Mouse (Mus musculus): ENCODE results near the gene Cep57l1. TPM values are rescaled to one million over a fixed set of nuclear protein-coding genes. Genes with fewer than 3 reads are reported as not detected.

The Cep57l1 gene
- polyA plus RNA-seq, 1 experiment from 2014 or later, result 24.1 TPM

GRCm38 (mm10) chr10:41765586-41765985, 44.1 kb downstream of the Cep57l1 start:
- H3K9ac ChIP-seq, result no peak overlapping the region
- no peak overlapping the region for H3K4me2 ChIP-seq (replicated peaks)
- 90% methylated on average over 4 of the region's 4 CpGs for WGBS
- no peaks in the 10 kb centered on the region for H3K4me1 ChIP-seq
- no peak overlapping the region for H3K27ac ChIP-seq
- no peaks in the 10 kb centered on the region for H3K27me3 ChIP-seq
- no peaks in the 10 kb centered on the region for H3K9me3 ChIP-seq
- no peaks in the 10 kb centered on the region for H3K36me3 ChIP-seq
- no peak overlapping the region for H3K4me3 ChIP-seq
- no peak for ATAC-seq (ENCODE audit: insufficient number of reproducible peaks, insufficient read depth, low FRiP score, low TSS enrichment)

DNA sequence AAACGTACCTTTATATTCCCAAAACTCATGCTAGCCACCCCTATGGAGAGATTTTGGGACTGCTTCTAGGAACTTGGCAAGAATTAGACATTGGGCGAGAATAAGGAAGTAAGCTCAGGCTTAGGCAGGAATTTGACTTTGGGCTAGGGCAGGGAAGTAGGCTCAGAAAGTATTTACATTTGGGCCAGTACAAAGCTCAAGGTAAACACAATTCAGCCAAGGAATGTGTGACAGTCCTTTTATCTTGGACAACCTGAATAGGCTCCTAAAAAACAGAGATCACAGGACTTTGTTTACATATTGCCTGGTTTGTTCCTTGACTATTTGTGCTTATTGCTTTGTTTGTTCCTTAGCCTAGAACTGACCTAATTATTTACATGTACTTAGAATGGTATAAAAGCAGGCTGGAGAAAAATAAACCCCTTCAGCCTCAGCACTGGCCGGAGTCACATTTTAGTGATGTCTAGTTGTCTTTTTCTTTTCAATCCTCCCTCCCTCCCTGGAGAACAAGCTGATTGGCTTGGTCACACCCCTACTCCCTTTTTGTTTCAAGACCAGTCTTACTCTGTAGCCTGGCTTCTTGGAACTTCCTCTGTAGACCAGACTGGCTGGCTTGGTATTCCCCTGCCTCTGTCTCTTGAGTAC, 45.8 kb downstream of the Cep57l1 start:
- no peaks in the 10 kb centered on the region for H3K4me1 ChIP-seq
- H3K9ac ChIP-seq, result no peak overlapping the region
- no peaks in the 10 kb centered on the region for H3K36me3 ChIP-seq
- 81% methylated on average over 3 of the region's 3 CpGs for WGBS
- H3K4me2 ChIP-seq (replicated peaks), result no peak overlapping the region
- H3K9me3 ChIP-seq, result no peaks in the 10 kb centered on the region
- H3K27me3 ChIP-seq, result no peaks in the 10 kb centered on the region
- no peak overlapping the region for H3K4me3 ChIP-seq
- H3K27ac ChIP-seq, result no peak overlapping the region
- no peak for ATAC-seq (ENCODE audit: insufficient number of reproducible peaks, insufficient read depth, low FRiP score, low TSS enrichment)

DNA sequence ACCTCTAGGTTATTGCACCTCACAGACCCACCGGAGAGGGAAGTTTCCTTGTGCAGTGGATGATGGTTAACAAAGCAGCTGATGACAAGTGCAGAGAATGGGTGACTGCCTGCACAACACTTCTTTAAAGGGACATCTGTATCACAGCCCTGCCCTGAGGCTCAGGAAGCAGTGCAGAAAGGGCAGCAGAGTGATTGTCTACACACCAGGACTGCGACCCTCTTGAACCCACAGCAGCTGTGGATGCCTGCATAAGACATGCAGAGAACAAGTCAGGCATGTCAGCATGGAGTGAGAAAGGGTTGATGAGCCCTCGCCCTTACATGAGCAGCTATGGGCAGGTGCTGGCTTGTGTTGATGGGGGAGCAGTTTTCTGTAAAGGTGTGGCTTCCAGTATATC, 48.8 kb downstream of the Cep57l1 start:
- H3K4me3 ChIP-seq, result no peak overlapping the region
- H3K4me1 ChIP-seq, result no peaks in the 10 kb centered on the region
- no peaks in the 10 kb centered on the region for H3K36me3 ChIP-seq
- H3K9me3 ChIP-seq, result no peaks in the 10 kb centered on the region
- no peak overlapping the region for H3K4me2 ChIP-seq (replicated peaks)
- ATAC-seq (ENCODE audit: insufficient number of reproducible peaks, insufficient read depth, low FRiP score, low TSS enrichment), result 0 out of 2 replicates have a peak, but pooled peaks have one; percentile 35
- H3K9ac ChIP-seq, result no peak overlapping the region
- no peak overlapping the region for H3K27ac ChIP-seq
- 49% methylated on average over 3 of the region's 3 CpGs for WGBS
- no peaks in the 10 kb centered on the region for H3K27me3 ChIP-seq

DNA sequence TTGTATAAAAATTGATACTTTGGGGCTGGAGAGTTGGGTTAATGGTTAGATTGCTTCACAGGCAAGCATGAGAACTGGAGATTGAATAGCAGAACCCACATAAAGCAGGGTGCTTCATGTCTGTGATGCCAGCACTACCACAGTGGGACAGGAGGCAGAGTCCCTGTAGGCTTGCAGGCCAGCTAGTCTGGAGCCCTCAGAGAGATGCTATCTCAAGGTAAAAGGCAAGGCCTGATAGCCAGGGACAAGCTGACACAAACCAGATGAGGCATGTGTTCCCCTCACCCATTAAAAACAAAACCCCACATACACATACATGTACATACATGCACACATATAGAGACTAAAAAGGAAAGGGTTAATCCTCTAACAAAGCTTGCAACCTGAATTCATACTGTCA, 51.6 kb downstream of the Cep57l1 start:
- ATAC-seq (ENCODE audit: insufficient number of reproducible peaks, insufficient read depth, low FRiP score, low TSS enrichment), result no peak
- Histone ChIP-seq H3K4me3 (no peak overlapping the region), H3K4me1 (no peaks in the 10 kb centered on the region), H3K27me3 (no peaks in the 10 kb centered on the region), H3K36me3 (no peaks in the 10 kb centered on the region), H3K9me3 (no peaks in the 10 kb centered on the region), H3K4me2 (replicated peaks) (no peak overlapping the region), H3K27ac (no peak overlapping the region), H3K9ac (no peak overlapping the region)

GRCm38 (mm10) chr10:41757226-41757625, 52.4 kb downstream of the Cep57l1 start:
- Histone ChIP-seq H3K36me3 (no peaks in the 10 kb centered on the region), H3K4me3 (no peak overlapping the region), H3K9me3 (no peaks in the 10 kb centered on the region), H3K4me2 (replicated peaks) (no peak overlapping the region), H3K27me3 (no peaks in the 10 kb centered on the region), H3K4me1 (no peaks in the 10 kb centered on the region), H3K9ac (no peak overlapping the region), H3K27ac (no peak overlapping the region)
- WGBS, result 93% methylated on average over 5 of the region's 5 CpGs
- ATAC-seq (ENCODE audit: insufficient number of reproducible peaks, insufficient read depth, low FRiP score, low TSS enrichment), result no peak

DNA sequence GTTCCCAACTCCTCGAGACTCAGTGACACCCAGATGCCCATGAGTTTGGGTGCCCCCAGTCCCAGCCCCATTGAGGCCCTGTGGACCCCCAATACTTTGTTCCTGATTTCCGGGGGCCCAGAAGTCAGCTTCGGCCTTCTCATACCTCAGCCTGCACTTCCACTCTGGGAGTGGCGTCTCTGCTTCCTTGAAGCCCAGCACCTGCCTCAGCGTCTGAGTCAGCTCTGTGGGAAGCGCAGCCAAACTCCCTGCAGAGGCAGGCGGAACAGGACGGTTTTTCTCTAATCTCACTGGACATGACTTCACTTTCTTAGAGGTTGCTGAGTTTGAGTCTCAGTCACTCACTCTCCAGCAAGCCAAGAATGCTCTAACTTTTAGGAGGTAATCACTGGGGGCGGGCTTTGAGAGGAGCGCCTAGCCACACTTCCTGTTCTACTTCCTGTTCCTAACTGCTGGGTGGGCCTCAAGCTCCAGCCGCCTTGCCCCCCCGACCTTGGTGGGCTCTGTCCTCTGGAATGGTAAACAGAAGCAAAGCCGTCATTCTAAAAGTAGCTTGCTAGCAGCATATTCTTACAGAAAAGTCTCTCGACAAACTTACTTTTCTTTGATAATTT, 57.7 kb downstream of the Cep57l1 start:
- WGBS, result 84% methylated on average over 14 of the region's 14 CpGs

GRCm38 (mm10) chr10:41749306-41749705, 60.4 kb downstream of the Cep57l1 start:
- no peaks in the 10 kb centered on the region for H3K36me3 ChIP-seq

More for the DNA sequence above, 57.7 kb downstream of the Cep57l1 start:
- Histone ChIP-seq H3K36me3 (no peaks in the 10 kb centered on the region), H3K4me1 (0 out of 2 replicates have a peak, but pooled peaks cover 4% of the 10 kb centered on the region), H3K27me3 (no peaks in the 10 kb centered on the region), H3K4me3 (no peak overlapping the region), H3K4me2 (replicated peaks) (no peak overlapping the region), H3K27ac (no peak overlapping the region), H3K9me3 (no peaks in the 10 kb centered on the region), H3K9ac (no peak overlapping the region)
- no peak for ATAC-seq (ENCODE audit: insufficient number of reproducible peaks, insufficient read depth, low FRiP score, low TSS enrichment)

DNA sequence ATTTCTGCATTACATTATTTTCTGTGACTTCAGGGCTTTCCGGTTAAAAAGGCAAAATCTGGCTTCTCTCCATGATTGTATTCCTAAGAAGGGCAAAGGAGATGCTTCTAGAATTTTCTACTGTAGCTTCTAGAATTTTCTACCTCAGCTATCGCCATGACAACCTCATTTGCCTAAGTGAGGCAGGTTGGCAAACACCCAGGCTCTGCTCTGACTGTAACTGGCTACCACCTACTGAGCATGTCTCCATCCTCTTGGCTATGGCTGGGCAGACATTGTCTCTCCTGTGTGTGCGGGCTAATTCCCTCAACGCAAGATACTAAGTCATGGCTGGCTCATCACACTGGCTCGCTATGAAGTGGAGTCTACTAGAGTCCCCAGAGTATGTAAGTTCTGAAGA, 63.1 kb downstream of the Cep57l1 start:
- no peak for ATAC-seq (ENCODE audit: insufficient number of reproducible peaks, insufficient read depth, low FRiP score, low TSS enrichment)
- 95% methylated on average over 5 of the region's 5 CpGs for WGBS
- no peaks in the 10 kb centered on the region for H3K36me3 ChIP-seq
- H3K27me3 ChIP-seq, result no peaks in the 10 kb centered on the region
- H3K4me1 ChIP-seq, result no peaks in the 10 kb centered on the region
- H3K27ac ChIP-seq, result no peak overlapping the region
- no peak overlapping the region for H3K4me2 ChIP-seq (replicated peaks)
- no peak overlapping the region for H3K9ac ChIP-seq
- H3K4me3 ChIP-seq, result no peak overlapping the region
- H3K9me3 ChIP-seq, result no peaks in the 10 kb centered on the region

More at GRCm38 (mm10) chr10:41749306-41749705, 60.4 kb downstream of the Cep57l1 start:
- ATAC-seq (ENCODE audit: insufficient number of reproducible peaks, insufficient read depth, low FRiP score, low TSS enrichment), result no peak
- Histone ChIP-seq H3K9ac (no peak overlapping the region), H3K27ac (no peak overlapping the region), H3K27me3 (no peaks in the 10 kb centered on the region), H3K4me1 (0 out of 2 replicates have a peak, but pooled peaks cover 4% of the 10 kb centered on the region), H3K9me3 (no peaks in the 10 kb centered on the region), H3K4me2 (replicated peaks) (no peak overlapping the region), H3K4me3 (no peak overlapping the region)
- WGBS, result 77% methylated on average over 3 of the region's 3 CpGs

DNA sequence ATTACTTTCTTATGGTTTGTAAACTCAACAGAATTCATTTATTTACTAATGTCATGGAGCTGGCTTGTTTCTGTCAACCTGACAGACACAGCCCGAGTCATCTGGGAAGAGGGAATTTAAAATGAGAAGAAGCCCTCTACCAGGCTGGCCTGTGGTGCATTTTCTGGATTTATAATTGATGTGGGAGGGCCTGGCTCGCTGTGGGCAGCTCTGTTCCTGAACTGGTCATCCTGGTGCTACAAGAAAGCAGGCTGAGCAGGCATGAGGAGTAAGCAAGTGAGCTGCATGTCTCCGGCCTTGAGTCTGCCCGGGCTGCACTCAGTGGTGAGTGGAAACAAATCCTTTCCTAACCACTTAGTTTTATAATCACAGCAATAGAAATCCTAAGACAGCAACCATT, 65.7 kb downstream of the Cep57l1 start:
- Histone ChIP-seq H3K27me3 (no peaks in the 10 kb centered on the region), H3K9ac (no peak overlapping the region), H3K27ac (no peak overlapping the region), H3K4me3 (no peak overlapping the region), H3K4me1 (no peaks in the 10 kb centered on the region), H3K36me3 (no peaks in the 10 kb centered on the region; the same call in 1 of the 2 replicates), H3K9me3 (no peaks in the 10 kb centered on the region), H3K4me2 (replicated peaks) (no peak overlapping the region)
- ATAC-seq (ENCODE audit: insufficient number of reproducible peaks, insufficient read depth, low FRiP score, low TSS enrichment), result no peak
- 71% methylated on average over 4 of the region's 4 CpGs for WGBS

GRCm38 (mm10) chr10:41740221-41740620, 69.5 kb downstream of the Cep57l1 start:
- Histone ChIP-seq H3K4me1 (no peaks in the 10 kb centered on the region), H3K9me3 (no peaks in the 10 kb centered on the region), H3K4me3 (no peak overlapping the region), H3K27ac (no peak overlapping the region), H3K9ac (no peak overlapping the region), H3K36me3 (peaks cover 11% of the 10 kb centered on the region), H3K27me3 (no peaks in the 10 kb centered on the region), H3K4me2 (replicated peaks) (no peak overlapping the region)
- ATAC-seq (ENCODE audit: insufficient number of reproducible peaks, insufficient read depth, low FRiP score, low TSS enrichment), result no peak
- 82% methylated on average over 2 of the region's 2 CpGs for WGBS

GRCm38 (mm10) chr10:41737245-41737644, 72.4 kb downstream of the Cep57l1 start:
- Histone ChIP-seq H3K4me1 (no peaks in the 10 kb centered on the region), H3K36me3 (peaks cover 11% of the 10 kb centered on the region), H3K4me3 (no peak overlapping the region), H3K9ac (no peak overlapping the region), H3K4me2 (replicated peaks) (no peak overlapping the region), H3K27me3 (no peaks in the 10 kb centered on the region), H3K9me3 (no peaks in the 10 kb centered on the region), H3K27ac (no peak overlapping the region)
- no peak for ATAC-seq (ENCODE audit: insufficient number of reproducible peaks, insufficient read depth, low FRiP score, low TSS enrichment)
- 94% methylated on average over 16 of the region's 16 CpGs for WGBS

- no peaks in the 10 kb centered on the region for H3K9me3 ChIP-seq
- no peak overlapping the region for H3K9ac ChIP-seq
- peaks cover 14% of the 10 kb centered on the region; the same call in 1 of the 2 replicates for H3K36me3 ChIP-seq
- H3K4me1 ChIP-seq, result no peaks in the 10 kb centered on the region
- WGBS, result 82% methylated on average over 6 of the region's 6 CpGs
- H3K4me3 ChIP-seq, result no peak overlapping the region
- H3K27me3 ChIP-seq, result no peaks in the 10 kb centered on the region
- no peak overlapping the region for H3K4me2 ChIP-seq (replicated peaks)
- H3K27ac ChIP-seq, result no peak overlapping the region
- no peak for ATAC-seq (ENCODE audit: insufficient number of reproducible peaks, insufficient read depth, low FRiP score, low TSS enrichment)
These were observed 74.3 kb downstream of the Cep57l1 start for GRCm38 (mm10) chr10:41735398-41735797.
